Mouse (Mus musculus) embryo, embryonic 11.5 days (tissue): ENCODE measurements around the gene Ints12.

ENCODE experiments used
- DNase-seq: peaks from one replicate; pipeline ENCODE4 v3.0.0-alpha.2; 2012; ENCODE audit warnings: low read depth, low spot score

The Ints12 gene

GRCm38 (mm10) chr3:133144511-133145147 is 53.0 kb downstream of the Ints12 start:
- no peak for DNase-seq

- no peak for DNase-seq
Observed at GRCm38 (mm10) chr3:133151629-133152028, 60.0 kb downstream of the Ints12 start.

- DNase-seq = no peak
Observed at GRCm38 (mm10) chr3:133152831-133153230, 61.2 kb downstream of the Ints12 start.

- no peak for DNase-seq
Observed at GRCm38 (mm10) chr3:133153629-133154028, 62.0 kb downstream of the Ints12 start.

GRCm38 (mm10) chr3:133154683-133155082 is 63.0 kb downstream of the Ints12 start:
- DNase-seq = no peak

GRCm38 (mm10) chr3:133158260-133158659 is 66.6 kb downstream of the Ints12 start:
- no peak for DNase-seq
